Mouse (Mus musculus): Measurements from ENCODE around the gene Itih4. TPM values are rescaled to one million over a fixed set of nuclear protein-coding genes. Genes with fewer than 3 reads are reported as not detected.

Gene Itih4
- total RNA-seq (2021), result not detected

DNA sequence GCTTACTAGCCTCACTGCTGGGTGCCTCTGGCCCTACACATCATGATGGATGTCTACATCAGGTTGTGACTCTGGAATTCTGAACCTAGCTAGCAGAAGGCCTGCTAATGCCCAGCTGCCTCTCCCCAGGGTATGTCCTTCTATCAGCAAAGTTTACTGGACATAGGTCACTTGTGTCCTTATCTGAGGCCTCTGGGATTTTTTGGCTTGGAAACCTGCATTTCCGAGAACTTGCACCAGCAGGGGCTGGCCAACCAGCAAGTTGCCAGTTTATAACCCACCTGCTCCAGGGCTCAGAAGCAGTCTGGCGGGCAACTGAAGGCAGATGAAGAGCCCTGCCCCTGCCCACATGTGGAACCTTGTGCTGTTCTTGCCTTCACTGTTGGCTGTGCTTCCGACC is at the start of gene Itih4:
Itih4 (plus strand) TSS at position 273 of the 400 bp plus-strand sequence.
- DNase-seq (ENCODE audit: extremely low spot score in 1 of 2, low spot score in 1 of 2), result no peak

GRCm38 (mm10) chr14:30837416-30837996 is 48.8 kb upstream of the Itih4 start:
- DNase-seq (ENCODE audit: extremely low spot score in 1 of 2, low spot score in 1 of 2), result no peak

DNA sequence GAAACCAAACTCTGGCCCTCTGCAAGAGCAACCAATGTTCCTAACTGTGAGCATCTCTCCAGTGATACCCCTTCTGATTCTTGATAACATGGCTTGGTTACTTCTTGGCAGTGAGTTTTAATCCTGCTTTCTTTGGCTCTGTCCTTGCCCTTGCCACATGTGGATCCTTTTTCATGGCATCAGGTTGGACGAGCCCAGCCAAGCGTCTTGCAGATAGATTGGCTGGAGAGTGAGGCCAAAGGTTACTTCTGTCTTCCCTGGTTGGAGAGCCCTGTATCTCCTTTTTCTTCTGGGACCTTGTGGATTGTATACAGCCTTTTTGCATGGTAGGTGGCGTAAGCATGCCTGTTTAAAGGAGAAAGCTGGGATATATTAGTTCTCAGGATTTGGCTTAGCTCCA is 42.6 kb upstream of the Itih4 start:
- DNase-seq (ENCODE audit: extremely low spot score in 1 of 2, low spot score in 1 of 2), result no peak

- no peak for DNase-seq (ENCODE audit: extremely low spot score in 1 of 2, low spot score in 1 of 2)
Measured at GRCm38 (mm10) chr14:30850504-30850903, 35.8 kb upstream of the Itih4 start.

DNA sequence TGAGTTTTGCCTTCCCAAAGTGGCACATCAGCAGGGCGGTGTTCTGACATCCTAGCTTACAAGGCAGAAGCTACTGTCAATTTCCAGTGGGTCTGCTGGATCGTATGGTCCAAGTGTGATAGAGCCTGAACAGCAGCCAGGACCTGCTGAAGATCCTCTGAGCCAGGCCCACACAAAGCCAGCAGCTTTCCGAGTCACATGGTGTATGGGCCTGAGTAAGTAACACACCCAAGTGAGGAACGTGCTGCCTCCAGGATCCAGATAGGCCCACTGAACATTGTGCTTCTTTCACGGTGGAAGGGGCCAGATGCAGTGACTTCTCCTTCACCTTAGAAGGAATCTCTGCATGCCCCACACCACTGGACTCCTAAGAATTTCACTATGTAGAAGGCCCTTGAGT is 34.0 kb upstream of the Itih4 start:
- DNase-seq (ENCODE audit: extremely low spot score in 1 of 2, low spot score in 1 of 2), result no peak

DNA sequence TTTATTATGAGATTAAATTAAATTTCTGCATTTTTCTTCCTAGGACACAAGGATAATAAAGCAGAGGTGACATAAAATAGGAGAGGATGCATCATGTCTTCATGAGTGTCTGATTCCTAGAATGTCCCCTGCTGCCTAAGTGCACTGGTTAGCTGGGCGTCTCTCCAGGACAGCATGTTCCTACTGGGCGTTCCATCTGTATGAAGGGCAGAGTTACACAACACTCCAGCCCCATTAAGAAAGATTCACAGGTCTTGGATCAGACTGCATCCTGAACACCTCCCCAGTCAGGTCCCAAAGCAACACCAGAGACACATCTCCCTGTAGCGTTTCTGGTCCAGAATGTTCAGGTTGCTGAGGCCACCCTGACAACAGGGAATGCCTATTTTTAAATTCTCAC is 31.0 kb upstream of the Itih4 start:
- no peak for DNase-seq (ENCODE audit: extremely low spot score in 1 of 2, low spot score in 1 of 2)

DNA sequence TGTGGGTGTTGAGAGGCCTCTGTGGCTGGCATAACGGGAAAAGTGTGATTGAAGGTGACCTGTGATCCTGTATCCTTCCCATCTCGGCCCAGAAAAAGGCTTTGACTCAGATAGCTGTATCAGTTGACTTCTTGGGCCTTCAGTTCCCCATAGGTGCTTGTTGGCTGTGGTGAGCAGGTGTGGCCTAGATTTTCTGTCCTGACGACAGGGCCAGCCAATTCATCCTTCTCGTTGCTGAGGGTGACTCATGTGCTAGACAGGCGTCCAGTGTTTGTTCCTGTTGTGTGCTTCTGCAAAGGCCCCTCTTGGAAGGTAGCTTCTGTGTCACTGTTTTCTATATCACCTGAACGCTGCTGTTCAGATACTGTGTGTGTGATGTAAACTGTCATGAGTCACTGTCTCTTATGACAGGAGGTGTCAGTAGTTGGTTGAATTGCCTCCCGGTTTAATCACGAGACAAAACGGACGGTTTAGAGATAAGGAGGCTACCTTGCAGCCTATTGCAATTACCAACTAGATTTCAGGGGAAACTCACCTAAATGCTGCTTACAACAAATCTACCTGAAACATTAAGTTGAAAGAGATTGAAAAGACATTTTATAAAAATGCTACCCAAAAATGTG is 29.3 kb upstream of the Itih4 start:
- no peak for DNase-seq (ENCODE audit: extremely low spot score in 1 of 2, low spot score in 1 of 2)

DNA sequence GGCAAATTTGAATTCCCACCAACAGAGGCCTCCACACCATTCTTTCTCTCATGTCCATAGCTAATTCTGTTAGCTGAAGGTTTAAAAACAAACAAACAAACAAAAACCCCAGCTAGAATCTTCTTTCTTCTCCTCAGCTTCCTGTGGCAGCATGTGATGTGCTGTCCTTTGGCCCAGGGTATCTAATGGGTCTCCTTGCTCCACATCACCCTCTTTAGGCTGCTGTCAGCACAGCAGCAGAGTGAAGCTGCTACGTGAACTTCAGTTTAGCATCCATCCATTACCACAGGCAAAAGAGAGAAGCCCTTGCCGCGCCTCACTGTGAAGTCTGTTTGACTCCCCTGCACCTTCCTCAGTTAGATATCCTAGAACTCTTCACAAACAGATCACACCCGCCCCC is 28.3 kb upstream of the Itih4 start:
- DNase-seq (ENCODE audit: extremely low spot score in 1 of 2, low spot score in 1 of 2), result no peak

- no peak for DNase-seq (ENCODE audit: extremely low spot score in 1 of 2, low spot score in 1 of 2)
Measured at GRCm38 (mm10) chr14:30861421-30862125, 24.7 kb upstream of the Itih4 start.

GRCm38 (mm10) chr14:30862368-30862767 is 23.9 kb upstream of the Itih4 start:
- no peak for DNase-seq (ENCODE audit: extremely low spot score in 1 of 2, low spot score in 1 of 2)

DNA sequence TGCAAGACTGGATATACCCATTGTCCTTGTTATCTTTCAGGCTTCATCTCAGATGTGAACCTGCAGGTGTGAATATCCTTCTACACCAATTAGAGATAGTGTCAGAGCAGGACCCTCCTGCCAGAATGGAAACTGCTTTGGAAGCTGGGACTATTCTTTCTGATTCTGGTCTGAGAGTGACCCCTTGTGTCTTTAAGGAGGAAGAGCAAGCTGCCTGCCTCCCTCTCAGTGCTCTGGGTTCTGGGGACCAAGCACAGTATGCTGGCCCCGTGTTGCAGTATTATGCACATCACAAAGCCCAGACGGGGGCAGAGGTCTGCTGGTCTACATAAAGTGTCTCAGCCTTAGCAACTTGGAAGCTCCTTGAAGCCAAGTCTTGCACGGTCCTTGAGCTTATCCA is 21.0 kb upstream of the Itih4 start:
- DNase-seq (ENCODE audit: extremely low spot score in 1 of 2, low spot score in 1 of 2), result no peak

- peak; percentile 50 to 81 for DNase-seq (ENCODE audit: extremely low spot score in 1 of 2, low spot score in 1 of 2)
Measured at GRCm38 (mm10) chr14:30867042-30867441, 19.2 kb upstream of the Itih4 start.

GRCm38 (mm10) chr14:30868826-30869225 is 17.4 kb upstream of the Itih4 start:
- no peak for DNase-seq (ENCODE audit: extremely low spot score in 1 of 2, low spot score in 1 of 2)

DNA sequence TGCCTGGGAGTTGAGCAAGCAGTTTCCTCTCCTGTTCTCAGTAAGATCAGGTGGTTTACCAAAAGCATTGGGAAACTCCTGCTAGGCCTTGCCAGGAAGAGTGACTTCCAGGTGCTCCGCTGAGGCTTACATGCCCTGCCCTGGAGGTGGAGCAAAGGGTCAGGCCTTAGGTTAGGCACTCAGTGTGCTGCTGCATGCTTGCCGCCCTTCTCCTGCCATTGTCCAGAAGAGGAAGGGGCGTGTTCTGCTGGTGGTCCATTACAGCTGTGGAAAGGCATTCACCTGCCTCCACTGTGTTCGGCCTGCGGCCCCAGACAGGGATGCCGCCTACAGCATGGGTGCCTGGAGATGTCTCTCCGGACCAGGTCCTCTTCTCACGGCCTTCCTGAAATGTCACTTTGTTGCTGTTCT is 16.9 kb upstream of the Itih4 start:
- no peak for DNase-seq (ENCODE audit: extremely low spot score in 1 of 2, low spot score in 1 of 2)

- DNase-seq (ENCODE audit: extremely low spot score in 1 of 2, low spot score in 1 of 2), result no peak
Measured at GRCm38 (mm10) chr14:30870206-30871147, 15.8 kb upstream of the Itih4 start.

DNA sequence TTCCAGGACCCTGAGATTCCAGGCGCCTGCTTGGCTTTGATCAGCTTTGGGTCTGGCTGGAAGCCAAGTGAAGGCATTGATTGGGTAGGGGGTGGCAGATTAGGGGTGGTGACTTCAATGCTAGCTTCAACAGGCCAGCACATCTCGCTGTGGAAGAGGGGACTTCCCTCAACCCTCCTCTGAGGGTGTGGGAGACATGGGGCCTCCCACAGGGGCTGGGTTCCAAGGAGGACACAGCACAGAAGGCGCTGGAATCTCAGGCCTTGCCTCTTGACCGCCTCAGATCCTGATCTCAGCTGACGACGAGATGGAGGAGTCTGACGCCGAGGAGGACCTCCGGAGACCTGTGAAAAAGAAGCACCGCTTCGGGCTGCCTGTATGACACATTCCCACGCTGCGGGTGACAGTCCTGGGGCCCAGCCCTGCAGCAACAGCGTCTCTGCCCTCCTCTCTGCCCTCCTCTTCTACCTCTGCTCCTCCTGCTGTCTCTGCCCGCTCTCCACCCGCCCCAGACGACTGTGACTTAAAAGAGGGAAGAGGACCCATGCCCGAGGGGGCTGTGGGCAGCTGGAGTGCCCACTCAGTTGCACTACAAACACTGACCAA is 12.1 kb upstream of the Itih4 start:
- no peak for DNase-seq (ENCODE audit: extremely low spot score in 1 of 2, low spot score in 1 of 2)

GRCm38 (mm10) chr14:30875130-30875865 is 11.0 kb upstream of the Itih4 start:
- no peak for DNase-seq (ENCODE audit: extremely low spot score in 1 of 2, low spot score in 1 of 2)

DNA sequence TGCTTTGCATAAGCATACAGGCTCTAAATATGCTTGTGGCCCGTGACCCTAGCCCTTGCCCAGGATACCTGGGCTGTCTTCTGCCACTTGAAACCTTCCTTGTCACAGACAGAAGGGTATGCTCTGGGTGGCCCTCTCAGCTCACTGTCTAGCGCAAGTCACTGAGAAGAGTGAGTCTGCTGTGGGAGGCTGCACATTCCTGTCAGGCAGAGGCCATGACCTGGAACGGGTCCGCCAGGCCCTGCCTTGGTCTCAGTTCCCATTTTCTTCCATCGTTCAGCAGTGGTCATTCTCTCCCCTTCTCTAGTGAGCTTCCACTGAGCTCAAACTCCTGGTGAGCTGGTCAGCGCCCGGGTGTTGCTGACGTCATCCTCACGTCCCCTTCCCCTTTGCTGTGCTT is 10.3 kb upstream of the Itih4 start:
- no peak for DNase-seq (ENCODE audit: extremely low spot score in 1 of 2, low spot score in 1 of 2)

GRCm38 (mm10) chr14:30876451-30876850 is 9.8 kb upstream of the Itih4 start:
- no peak for DNase-seq (ENCODE audit: extremely low spot score in 1 of 2, low spot score in 1 of 2)

- DNase-seq (ENCODE audit: extremely low spot score in 1 of 2, low spot score in 1 of 2), result no peak
Measured at GRCm38 (mm10) chr14:30877827-30878226, 8.4 kb upstream of the Itih4 start.

Measured in layer of hippocampus, postnatal 25 days (tissue).